ENCODE assay signal across 8 mouse cellular contexts in genomic region chr2:152029252-152030082, GRCm38 (mm10). TPM values are rescaled to one million over a fixed set of nuclear protein-coding genes. Genes with fewer than 3 reads are reported as not detected.
DNase-seq lines count a peak whose midpoint lies in the region; ATAC-seq and TF ChIP-seq lines count a peak whose summit lies in the region.

No protein-coding gene starts in this region.

- peaks cover 38% of the 10 kb centered on the region for H3K27me3 ChIP-seq in lung, embryonic 14.5 days (ENCODE audit: insufficient read depth, low read length)

- no peaks in the 10 kb centered on the region for H3K4me1 ChIP-seq in lung, embryonic 14.5 days (ENCODE audit: insufficient read depth)
- peaks cover 4% of the 10 kb centered on the region; the same call in 1 of the 2 replicates for H3K4me1 ChIP-seq in olfactory bulb, adult 2 months (ENCODE audit: control insufficient read depth, insufficient read depth, low read length)

- ATAC-seq in hematopoietic stem cell, adult 5-6 weeks (replicated peaks in 1 of 2; ENCODE audit: insufficient read depth in 1 of 2, low FRiP score in 2 of 2, low TSS enrichment in 1 of 2, low read depth in 1 of 2, poor library complexity in 2 of 2, severe bottlenecking in 2 of 2): peak; percentile 89 to 92
- ATAC-seq in lung, embryonic 14.5 days (ENCODE audit: insufficient read depth): peak; percentile 95

- peak; percentile 76 for DNase-seq in MEL-GATA-1-ER (ENCODE audit: extremely low read depth, low read depth)
- peak; percentile 87 for DNase-seq in cerebellum, adult 8-10 months
- DNase-seq in forelimb bud, embryonic 11.5 days (ENCODE audit: low read depth, low spot score): peak; percentile 94
- DNase-seq in layer of hippocampus, adult 8-10 months (ENCODE audit: low spot score in 2 of 2): peak; percentile 66 to 87
- peak; percentile 96 for DNase-seq in lung, embryonic 14.5 days
- DNase-seq in thymus, adult 18-20 months: peak; percentile 54 to 63

- no peak for TF ChIP-seq POLR2A in olfactory bulb, adult 2 months (IDR thresholded peaks at IDR 0.05; ENCODE audit: insufficient read depth, low read depth, low read length)

- peak; percentile 97 for TF ChIP-seq CTCF in lung, embryonic 14.5 days (IDR thresholded peaks at IDR 0.05; ENCODE audit: low read depth)
- peak; percentile 74 for TF ChIP-seq CTCF in olfactory bulb, adult 2 months (IDR thresholded peaks at IDR 0.05; ENCODE audit: insufficient read depth, low read depth, low read length)

- peak overlapping the region; percentile 59 for H3K4me3 ChIP-seq in lung, embryonic 14.5 days (ENCODE audit: low read depth, low read length)
- H3K4me3 ChIP-seq in olfactory bulb, adult 2 months (ENCODE audit: insufficient read depth, low read depth, low read length): peak overlapping the region; percentile 58

- H3K27ac ChIP-seq in lung, embryonic 14.5 days (ENCODE audit: low read depth): no peak overlapping the region
- H3K27ac ChIP-seq in olfactory bulb, adult 2 months (ENCODE audit: insufficient read depth, low read depth, low read length): no peak overlapping the region

- H3K4me2 ChIP-seq in lung, embryonic 14.5 days: peak overlapping the region; percentile 97

- H3K9me3 ChIP-seq in lung, embryonic 14.5 days (ENCODE audit: low read depth, low read length): no peaks in the 10 kb centered on the region

- WGBS in lung, embryonic 14.5 days: under 1% methylated on average over 54 of the region's 54 CpGs
- 2% methylated on average over 54 of the region's 54 CpGs for WGBS in olfactory bulb, adult 2 months

- no peaks in the 10 kb centered on the region for H3K36me3 ChIP-seq in lung, embryonic 14.5 days (ENCODE audit: insufficient read depth)

- peak overlapping the region; percentile 49 for H3K9ac ChIP-seq in lung, embryonic 14.5 days

RNA-seq across cellular contexts. Expression of gene Slc52a3, which starts 33.2 kb away (rescaled TPM):
- 0.45 and 0.81 TPM in 2 replicates for total RNA-seq in hematopoietic stem cell, adult 5-6 weeks (2017)
- 1 to 10 TPM; 2.1 to 3.9 (median 2.1) TPM for total RNA-seq in layer of hippocampus, adult 8-10 months (2022)
- polyA plus RNA-seq in lung, embryonic 14.5 days (2014; fragmentation: Nextera tagmentation; extraction: Ambion mirVana): 0.72 and 1.5 TPM in 2 replicates
- polyA plus RNA-seq in olfactory bulb, adult 2 months (2012; ENCODE audit: insufficient read depth, insufficient read length, low replicate concordance, missing spikeins): not detected in 2 replicates

RNA-seq across cellular contexts. Expression of gene Fam110a, which starts 49.4 kb away (rescaled TPM):
- 10.1 and 22.8 TPM in 2 replicates for total RNA-seq in hematopoietic stem cell, adult 5-6 weeks (2017)
- 1 to 10 TPM; 5.9 to 8.0 (median 7.2) TPM for total RNA-seq in layer of hippocampus, adult 8-10 months (2022)
- polyA plus RNA-seq in lung, embryonic 14.5 days (2014; fragmentation: Nextera tagmentation; extraction: Ambion mirVana): 29.3 and 29.4 TPM in 2 replicates
- not detected in 2 replicates for polyA plus RNA-seq in olfactory bulb, adult 2 months (2012; ENCODE audit: insufficient read depth, insufficient read length, low replicate concordance, missing spikeins)

RNA-seq across cellular contexts. Expression of gene Scrt2, which starts 51.9 kb away (rescaled TPM):
- not detected in 2 replicates for total RNA-seq in hematopoietic stem cell, adult 5-6 weeks (2017)
- total RNA-seq in layer of hippocampus, adult 8-10 months (2022): 10 to 100 TPM; 16.9 to 20.3 (median 18.4) TPM
- polyA plus RNA-seq in lung, embryonic 14.5 days (2014; fragmentation: Nextera tagmentation; extraction: Ambion mirVana): not detected in 2 replicates
- polyA plus RNA-seq in olfactory bulb, adult 2 months (2012; ENCODE audit: insufficient read depth, insufficient read length, low replicate concordance, missing spikeins): not detected in 2 replicates

Comparison
In these comparisons a context has a peak if more than half of its experiments do, and no peak if none do; other contexts are left out.
1. RNA of gene Scrt2, which starts 51.9 kb away (total RNA-seq): 16.9 to 20.3 TPM in layer of hippocampus, adult 8-10 months; not detected in hematopoietic stem cell, adult 5-6 weeks; every median in the first group is over 10 times any median in the second.
2. Peak in every context shown above with its lines, with median percentiles within 50 percentile points of each other: DNase-seq.